10 mouse cellular contexts compared by ENCODE assay signal in the genomic region with DNA sequence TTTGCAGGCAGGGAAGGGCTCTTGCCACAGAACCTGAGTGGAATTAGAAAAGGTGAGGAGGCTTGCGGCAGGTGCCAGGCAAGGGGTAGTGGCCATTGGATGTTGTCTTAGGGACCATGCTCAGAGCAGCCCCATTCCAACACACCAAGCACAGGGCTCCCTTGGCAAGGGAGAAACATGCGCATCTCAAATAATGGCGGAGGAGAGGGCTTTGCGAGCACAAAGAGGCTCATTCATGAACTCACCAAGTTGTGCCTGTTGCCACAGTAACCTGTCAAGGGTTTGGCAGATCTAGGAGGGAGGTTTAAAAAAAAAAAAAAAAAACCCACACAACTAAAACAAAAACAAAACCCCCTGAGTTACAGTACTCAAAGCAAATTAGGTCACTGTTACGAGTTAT.
DNase-seq lines count a peak whose midpoint lies in the region; ATAC-seq and TF ChIP-seq lines count a peak whose summit lies in the region.
"Had no signal": no experiment of that assay in that cellular context is flagged by ENCODE, and none has a peak within 500 bp of the region (broad histone marks: within the 10 kb centered on the region; RNA-seq: fewer than 3 reads in every experiment).

No protein-coding gene starts in this region.

- ATAC-seq in forebrain, embryonic 14.5 days, result peak; percentile 90
- ATAC-seq in limb, embryonic 13.5 days (ENCODE audit: low FRiP score, low read depth), result peak; percentile 80
- no peak for ATAC-seq in intestine, postnatal 0 days
- ATAC-seq: Patski had no signal

- H3K9ac ChIP-seq in forebrain, embryonic 14.5 days (ENCODE audit: low read length), result no peak overlapping the region
- H3K9ac ChIP-seq in limb, embryonic 13.5 days, result no peak overlapping the region
- H3K9ac ChIP-seq in intestine, postnatal 0 days (ENCODE audit: low read depth, low read length), result no peak overlapping the region
- H3K9ac ChIP-seq: liver, embryonic 13.5 days had no signal

- WGBS in forebrain, embryonic 14.5 days, result 6% methylated on average over 5 of the region's 5 CpGs
- 57% methylated on average over 5 of the region's 5 CpGs for WGBS in limb, embryonic 13.5 days
- 74% methylated on average over 5 of the region's 5 CpGs for WGBS in intestine, postnatal 0 days
- 53% methylated on average over 5 of the region's 5 CpGs for WGBS in lung, adult 2 months

- no peak for TF ChIP-seq POLR2A in lung, adult 2 months (IDR thresholded peaks at IDR 0.05; ENCODE audit: borderline replicate concordance, extremely low read depth, low read depth, low read length)

- H3K27ac ChIP-seq in forebrain, embryonic 14.5 days (ENCODE audit: low read depth, low read length), result peak overlapping the region; percentile 40; the same call in 1 of the 2 replicates
- no peak overlapping the region for H3K27ac ChIP-seq in limb, embryonic 13.5 days
- H3K27ac ChIP-seq in intestine, postnatal 0 days (ENCODE audit: low read depth, low read length), result no peak overlapping the region
- H3K27ac ChIP-seq: liver, embryonic 13.5 days had no signal

- peak; percentile 26 for DNase-seq in right cerebral cortex, postnatal 4 days
- DNase-seq in right cerebral cortex, postnatal 14 days, result no peak
- peak; percentile 94 for DNase-seq in forebrain, embryonic 14.5 days (ENCODE audit: low spot score)
- DNase-seq in adrenal gland, postnatal 36 days, result no peak
- DNase-seq in spleen, postnatal 10 days (ENCODE audit: low spot score in 2 of 2), result no peak
- no peak for DNase-seq in lung, adult 2 months
- DNase-seq: liver, embryonic 13.5 days had no signal

- no peaks in the 10 kb centered on the region for H3K36me3 ChIP-seq in forebrain, embryonic 14.5 days (ENCODE audit: control insufficient read depth, insufficient read depth, low read length)
- H3K36me3 ChIP-seq in limb, embryonic 13.5 days, result no peaks in the 10 kb centered on the region
- no peaks in the 10 kb centered on the region for H3K36me3 ChIP-seq in intestine, postnatal 0 days (ENCODE audit: control insufficient read depth, insufficient read depth)
- H3K36me3 ChIP-seq: liver, embryonic 13.5 days had no signal

- no peaks in the 10 kb centered on the region for H3K9me3 ChIP-seq in forebrain, embryonic 14.5 days (replicated peaks; ENCODE audit: control insufficient read depth, low read length)
- H3K9me3 ChIP-seq in limb, embryonic 13.5 days, result no peaks in the 10 kb centered on the region
- H3K9me3 ChIP-seq in intestine, postnatal 0 days (ENCODE audit: control insufficient read depth), result no peaks in the 10 kb centered on the region
- H3K9me3 ChIP-seq: liver, embryonic 13.5 days had no signal

- H3K4me2 ChIP-seq in forebrain, embryonic 14.5 days (ENCODE audit: low read length), result peak overlapping the region; percentile 29
- peak overlapping the region; percentile 48 for H3K4me2 ChIP-seq in limb, embryonic 13.5 days (replicated peaks)
- H3K4me2 ChIP-seq in intestine, postnatal 0 days (replicated peaks; ENCODE audit: low read depth), result no peak overlapping the region
- H3K4me2 ChIP-seq: liver, embryonic 13.5 days had no signal

- peaks cover 26% of the 10 kb centered on the region for H3K4me1 ChIP-seq in forebrain, embryonic 14.5 days (ENCODE audit: control insufficient read depth, insufficient read depth, low read length)
- peaks cover 36% of the 10 kb centered on the region for H3K4me1 ChIP-seq in limb, embryonic 13.5 days
- no peaks in the 10 kb centered on the region for H3K4me1 ChIP-seq in intestine, postnatal 0 days (replicated peaks; ENCODE audit: control insufficient read depth, insufficient read depth, low read length)
- H3K4me1 ChIP-seq in lung, adult 2 months (ENCODE audit: control insufficient read depth, insufficient read depth, low read length), result no peaks in the 10 kb centered on the region
- H3K4me1 ChIP-seq: liver, embryonic 13.5 days had no signal

- TF ChIP-seq CTCF in intestine, postnatal 0 days (IDR thresholded peaks at IDR 0.05; ENCODE audit: low read depth), result no peak
- no peak for TF ChIP-seq CTCF in lung, adult 2 months (IDR thresholded peaks at IDR 0.05; ENCODE audit: insufficient read depth, low read length)

- no peak overlapping the region for H3K4me3 ChIP-seq in forebrain, embryonic 14.5 days (ENCODE audit: low read depth, low read length)
- H3K4me3 ChIP-seq in limb, embryonic 13.5 days, result peak overlapping the region; percentile 15; the same call in 1 of the 2 replicates
- H3K4me3 ChIP-seq in intestine, postnatal 0 days (ENCODE audit: low read depth, low read length), result no peak overlapping the region
- no peak overlapping the region for H3K4me3 ChIP-seq in lung, adult 2 months (replicated peaks; ENCODE audit: extremely low read depth, low read depth, low read length)
- H3K4me3 ChIP-seq: liver, embryonic 13.5 days had no signal

- no peaks in the 10 kb centered on the region; the same call in 1 of the 2 replicates for H3K27me3 ChIP-seq in forebrain, embryonic 14.5 days (replicated peaks; ENCODE audit: control insufficient read depth, insufficient read depth, low read length)
- H3K27me3 ChIP-seq in limb, embryonic 13.5 days, result no peaks in the 10 kb centered on the region
- H3K27me3 ChIP-seq in intestine, postnatal 0 days (replicated peaks; ENCODE audit: control insufficient read depth, insufficient read depth, low read length), result no peaks in the 10 kb centered on the region
- H3K27me3 ChIP-seq: liver, embryonic 13.5 days; Patski had no signal

Comparison
In these comparisons a context has a peak if more than half of its experiments do, and no peak if none do; other contexts are left out.
1. DNase-seq: peak in right cerebral cortex, postnatal 4 days (single experiment) and forebrain, embryonic 14.5 days (single experiment); none in right cerebral cortex, postnatal 14 days (single experiment), adrenal gland, postnatal 36 days (0 of 2), spleen, postnatal 10 days (0 of 2) and lung, adult 2 months (single experiment).